7 mouse cellular contexts compared by ENCODE assay signal in the genomic region with DNA sequence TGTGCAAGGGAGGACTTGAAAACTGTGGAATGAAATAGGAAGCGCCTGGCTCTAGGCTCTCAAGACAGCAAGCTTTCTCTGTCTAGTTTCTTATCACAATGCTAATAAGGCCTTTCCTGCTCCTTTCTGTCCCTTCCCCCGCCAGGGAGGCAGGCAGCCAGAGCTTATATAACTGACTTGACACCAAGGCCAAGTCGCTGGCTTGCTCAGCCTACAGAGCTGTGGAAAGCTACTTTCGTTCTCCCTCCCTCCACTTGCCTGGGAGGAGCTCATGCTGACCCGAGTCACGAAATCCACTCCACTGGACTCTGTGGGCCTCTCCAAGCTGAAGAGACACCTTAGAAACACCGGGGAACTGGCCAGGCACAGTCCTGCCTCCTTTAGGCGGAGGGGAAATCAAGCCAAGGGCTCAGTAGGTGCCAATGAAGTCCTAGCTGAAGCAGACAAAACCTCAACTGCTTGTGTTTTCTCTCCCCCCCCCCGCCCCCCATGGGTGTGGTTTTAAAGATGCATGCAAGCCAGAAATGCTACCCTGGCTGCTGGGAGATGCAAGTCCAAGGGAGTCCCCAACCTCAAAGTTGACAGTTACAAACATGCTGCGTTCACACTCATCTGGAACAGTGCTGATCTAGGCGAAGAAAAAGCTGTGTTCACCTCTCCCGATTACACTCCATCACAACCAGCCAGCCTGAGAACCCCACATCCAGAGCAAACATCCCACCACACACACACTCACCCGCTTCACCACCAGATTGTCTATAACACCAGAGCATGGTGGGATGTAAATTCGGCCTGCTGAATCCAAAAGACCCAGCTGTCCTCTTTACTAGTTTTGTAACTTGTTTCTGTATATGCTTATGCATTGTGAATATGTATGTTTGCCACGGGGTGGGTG.
DNase-seq lines count a peak whose midpoint lies in the region; ATAC-seq lines count a peak whose summit lies in the region.

No protein-coding gene starts in this region.

- DNase-seq in NIH3T3 (ENCODE audit: low read depth) = peak; percentile 6
- DNase-seq in adrenal gland, postnatal 25 days = peak; percentile 86
- peak; percentile 95 for DNase-seq in heart, postnatal 25 days (ENCODE audit: low spot score)
- peak; percentile 58 for DNase-seq in left cerebral cortex, adult 11 months (ENCODE audit: low spot score)
- DNase-seq in lung, postnatal 25 days (ENCODE audit: low spot score) = peak; percentile 96
- DNase-seq in thymus, postnatal 0 days (ENCODE audit: low spot score) = peak; percentile 38

- intact Hi-C loops in heart, postnatal 25 days (cut with DNase I) = no loop called here

- peak; percentile 62; the same call in 1 of the 2 replicates for ATAC-seq in frontal cortex, adult (ENCODE audit: low TSS enrichment)

Comparison
In these comparisons a context has a peak if more than half of its experiments do, and no peak if none do; other contexts are left out.
1. Peak in every context shown above with its lines: DNase-seq and ATAC-seq.
2. DNase-seq: peak in every context shown above with its lines; median percentile 96 in lung, postnatal 25 days; 95 in heart, postnatal 25 days; 86 in adrenal gland, postnatal 25 days; 58 in left cerebral cortex, adult 11 months; 38 in thymus, postnatal 0 days; 6 in NIH3T3.